Mouse (Mus musculus): Measurements from ENCODE around the gene Ciita. TPM values are rescaled to one million over a fixed set of nuclear protein-coding genes. Genes with fewer than 3 reads are reported as not detected.

The Ciita gene
- polyA plus RNA-seq, 1 experiment from 2014 or later = 0.26 TPM

GRCm38 (mm10) chr16:10569809-10570395 lies 90.0 kb downstream of the Ciita start:
- Histone ChIP-seq H3K36me3 (peaks cover 36% of the 10 kb centered on the region), H3K27me3 (no peaks in the 10 kb centered on the region), H3K9ac (no peak overlapping the region), H3K4me1 (peaks cover 7% of the 10 kb centered on the region; the same call in 1 of the 2 replicates), H3K27ac (no peak overlapping the region), H3K4me2 (no peak overlapping the region), H3K9me3 (no peaks in the 10 kb centered on the region), H3K4me3 (no peak overlapping the region)
- WGBS = 83% methylated on average over 5 of the region's 5 CpGs
- no peak for ATAC-seq (ENCODE audit: insufficient number of reproducible peaks, low FRiP score, low TSS enrichment, low read depth)

GRCm38 (mm10) chr16:10570708-10571107 lies 90.8 kb downstream of the Ciita start:
- 58% methylated on average over 1 of the region's 1 CpGs for WGBS
- Histone ChIP-seq H3K27me3 (no peaks in the 10 kb centered on the region), H3K9ac (no peak overlapping the region), H3K4me1 (peaks cover 3% of the 10 kb centered on the region; the same call in 1 of the 2 replicates), H3K4me2 (no peak overlapping the region), H3K27ac (no peak overlapping the region), H3K4me3 (no peak overlapping the region), H3K9me3 (no peaks in the 10 kb centered on the region), H3K36me3 (peaks cover 38% of the 10 kb centered on the region)
- no peak for ATAC-seq (ENCODE audit: insufficient number of reproducible peaks, low FRiP score, low TSS enrichment, low read depth)

DNA sequence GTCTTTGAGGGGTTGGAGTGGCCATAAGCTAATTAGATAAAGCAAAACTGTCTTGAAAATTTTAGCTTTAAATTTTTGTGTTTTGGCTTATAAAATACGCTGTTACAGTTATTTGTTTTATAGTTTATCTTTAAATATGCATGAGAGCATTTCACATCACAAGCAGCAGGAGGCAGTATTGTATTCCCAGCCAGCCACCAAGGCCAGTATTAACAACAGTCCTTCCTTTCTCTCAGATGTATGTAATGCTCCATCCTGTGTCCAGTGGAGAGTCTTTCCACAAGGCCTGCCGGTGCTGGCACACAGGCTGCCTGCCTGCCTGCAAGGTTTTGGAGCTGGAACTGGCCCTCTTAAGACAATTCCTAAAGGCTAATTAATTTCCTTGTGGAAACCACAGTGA lies 92.0 kb downstream of the Ciita start:
- WGBS = 35% methylated on average over 2 of the region's 2 CpGs
- Histone ChIP-seq H3K27ac (no peak overlapping the region), H3K36me3 (peaks cover 49% of the 10 kb centered on the region)

DNA sequence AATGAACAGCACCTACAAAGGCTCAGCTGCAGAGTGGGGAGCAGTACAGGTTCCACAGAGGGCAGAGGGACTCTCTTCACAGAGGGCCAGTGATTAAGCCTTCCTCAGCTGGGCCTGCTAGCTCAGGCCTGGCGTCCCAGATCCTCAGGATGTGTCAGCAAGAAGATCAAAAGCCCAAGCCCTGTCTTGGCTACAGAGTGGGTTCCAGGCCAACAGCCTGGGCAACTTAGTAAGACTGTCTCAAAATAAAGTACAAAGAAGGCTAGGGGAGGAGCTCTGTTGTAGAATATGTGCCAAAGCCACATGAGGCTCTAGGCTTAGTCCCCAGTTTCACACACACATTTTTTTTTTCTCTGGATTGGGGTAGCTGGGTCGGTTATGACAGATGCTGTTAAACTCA lies 95.1 kb downstream of the Ciita start:
- no peak overlapping the region for H3K4me3 ChIP-seq
- H3K36me3 ChIP-seq = peaks cover 63% of the 10 kb centered on the region
- H3K9me3 ChIP-seq = no peaks in the 10 kb centered on the region
- H3K4me2 ChIP-seq = no peak overlapping the region
- 27% methylated on average over 2 of the region's 2 CpGs for WGBS
- no peak overlapping the region for H3K27ac ChIP-seq
- no peak overlapping the region for H3K9ac ChIP-seq
- no peak for ATAC-seq (ENCODE audit: insufficient number of reproducible peaks, low FRiP score, low TSS enrichment, low read depth)
- H3K27me3 ChIP-seq = no peaks in the 10 kb centered on the region
- no peaks in the 10 kb centered on the region; the same call in 1 of the 2 replicates for H3K4me1 ChIP-seq

More for the DNA sequence above, 92.0 kb downstream of the Ciita start:
- H3K9ac ChIP-seq = no peak overlapping the region
- ATAC-seq (ENCODE audit: insufficient number of reproducible peaks, low FRiP score, low TSS enrichment, low read depth) = no peak
- no peak overlapping the region for H3K4me2 ChIP-seq
- H3K9me3 ChIP-seq = no peaks in the 10 kb centered on the region
- no peaks in the 10 kb centered on the region for H3K27me3 ChIP-seq
- H3K4me3 ChIP-seq = no peak overlapping the region
- no peaks in the 10 kb centered on the region; the same call in 1 of the 2 replicates for H3K4me1 ChIP-seq

DNA sequence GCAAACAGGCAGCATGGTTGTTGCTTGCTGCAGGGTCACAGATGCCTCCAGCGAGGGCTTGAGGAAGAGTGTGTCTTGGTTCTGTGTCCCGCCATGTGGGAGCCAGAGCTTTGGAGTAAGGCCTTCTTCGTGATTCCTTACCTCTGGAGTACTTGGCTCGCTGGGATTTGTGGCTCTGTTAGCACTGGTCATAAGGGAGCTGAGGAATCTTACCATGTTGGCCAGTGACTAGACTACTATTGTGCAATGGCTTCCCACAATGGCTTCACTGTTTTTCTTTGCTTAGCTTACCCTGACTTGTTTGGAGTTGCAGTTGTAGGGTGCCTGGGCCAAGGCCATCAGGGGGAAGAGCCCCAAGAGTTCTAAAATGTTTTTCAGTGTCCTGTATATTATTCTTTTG lies 96.1 kb downstream of the Ciita start:
- H3K36me3 ChIP-seq = peaks cover 67% of the 10 kb centered on the region
- WGBS = 80% methylated on average over 4 of the region's 4 CpGs
- no peak overlapping the region for H3K4me2 ChIP-seq
- H3K4me1 ChIP-seq = no peaks in the 10 kb centered on the region; the same call in 1 of the 2 replicates
- no peak overlapping the region for H3K27ac ChIP-seq
- no peak overlapping the region for H3K9ac ChIP-seq
- no peaks in the 10 kb centered on the region for H3K27me3 ChIP-seq
- H3K4me3 ChIP-seq = no peak overlapping the region
- no peak for ATAC-seq (ENCODE audit: insufficient number of reproducible peaks, low FRiP score, low TSS enrichment, low read depth)
- no peaks in the 10 kb centered on the region for H3K9me3 ChIP-seq

DNA sequence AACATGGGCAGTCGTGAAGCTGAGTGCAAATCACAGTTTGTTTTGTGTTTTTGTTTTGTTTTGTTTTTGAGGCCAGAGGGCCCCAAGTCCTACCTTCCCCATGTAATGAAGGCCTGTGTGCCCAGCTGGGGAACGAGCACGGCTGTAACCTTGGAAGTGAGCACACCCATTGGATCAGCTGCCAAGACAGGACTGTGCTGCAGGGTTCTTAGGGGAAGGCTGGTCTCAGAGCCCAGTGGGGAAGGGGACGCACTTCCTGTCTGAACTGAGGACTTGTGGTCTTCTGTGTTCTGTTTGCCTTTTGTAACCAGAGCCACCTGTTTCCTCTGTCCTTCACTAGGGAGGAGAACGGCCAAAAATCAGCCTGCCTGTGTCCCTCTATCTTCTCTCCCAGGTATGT lies 97.7 kb downstream of the Ciita start:
- Histone ChIP-seq H3K9ac (no peak overlapping the region), H3K9me3 (no peaks in the 10 kb centered on the region), H3K27ac (no peak overlapping the region), H3K27me3 (no peaks in the 10 kb centered on the region), H3K36me3 (peaks cover 81% of the 10 kb centered on the region), H3K4me3 (no peak overlapping the region), H3K4me2 (no peak overlapping the region), H3K4me1 (no peaks in the 10 kb centered on the region; the same call in 1 of the 2 replicates)
- no peak for ATAC-seq (ENCODE audit: insufficient number of reproducible peaks, low FRiP score, low TSS enrichment, low read depth)
- 65% methylated on average over 5 of the region's 5 CpGs for WGBS

Other genes starting within 250 kb of the Ciita start
- gene Emp2, start 166.1 kb upstream of the Ciita start, polyA plus RNA-seq (2015; fragmentation: Nextera tagmentation; extraction: Ambion mirVana) = 85.2 and 88.8 TPM in 2 replicates
- gene Tekt5, start 84.6 kb upstream of the Ciita start, polyA plus RNA-seq (2015; fragmentation: Nextera tagmentation; extraction: Ambion mirVana) = 1.6 and 2.7 TPM in 2 replicates
- 44.1 and 46.1 TPM in 2 replicates for gene Nubp1, start 68.1 kb upstream of the Ciita start, polyA plus RNA-seq (2015; fragmentation: Nextera tagmentation; extraction: Ambion mirVana)
- 10.6 and 12.1 TPM in 2 replicates for gene Tvp23a, start 32.7 kb upstream of the Ciita start, polyA plus RNA-seq (2015; fragmentation: Nextera tagmentation; extraction: Ambion mirVana)
- 16.4 and 21.5 TPM in 2 replicates for gene Dexi, start 63.0 kb downstream of the Ciita start, polyA plus RNA-seq (2015; fragmentation: Nextera tagmentation; extraction: Ambion mirVana)
- gene Clec16a, start 65.3 kb downstream of the Ciita start, polyA plus RNA-seq (2015; fragmentation: Nextera tagmentation; extraction: Ambion mirVana) = 34.3 and 39.5 TPM in 2 replicates

All from limb, embryonic 15.5 days (tissue).